Mouse (Mus musculus) myocyte (in vitro differentiated cells): ENCODE data around the gene Dtx3l. TPM values are rescaled to one million over a fixed set of nuclear protein-coding genes. Genes with fewer than 3 reads are reported as not detected.
A peak's percentile ranks its signal among the peaks of the same experiment; 100 is the strongest.

Experiments
- H3K27me3 ChIP-seq: one replicate; pipeline ENCODE4 v1.6.1; 2011; ENCODE audit not compliant: control insufficient read depth, insufficient read depth, insufficient read length
- H3K36me3 ChIP-seq: one replicate; pipeline ENCODE4 v1.6.1; 2011; ENCODE audit not compliant: control insufficient read depth, insufficient read depth
- H3K4me2 ChIP-seq: one replicate; pipeline ENCODE4 v1.6.1; 2011; ENCODE audit warnings: low read depth, control low read depth
- H3K4me3 ChIP-seq: one replicate; pipeline ENCODE4 v1.5.1; 2011; ENCODE audit warnings: mild to moderate bottlenecking, control low read depth, moderate library complexity
- H3K79me2 ChIP-seq: one replicate; pipeline ENCODE4 v1.6.1; 2011; ENCODE audit not compliant: control insufficient read depth, insufficient read depth
- H3ac ChIP-seq: one replicate; pipeline ENCODE4 v1.6.1; 2011; ENCODE audit not compliant: control insufficient read depth, insufficient read length
- E2F4 ChIP-seq: IDR thresholded peaks from one replicate; pipeline ENCODE4 v1.6.1; 2011; ENCODE audit warnings: mild to moderate bottlenecking, control low read depth, moderate library complexity; ENCODE audit not compliant: insufficient read depth
- POLR2AphosphoS2 ChIP-seq: IDR thresholded peaks from one replicate; pipeline ENCODE4 v1.6.1; 2011; ENCODE audit warnings: low read depth, control low read depth; ENCODE audit not compliant: insufficient read length
- TCF3 ChIP-seq: IDR thresholded peaks from one replicate; pipeline ENCODE4 v1.6.1; 2011; ENCODE audit warnings: low read depth, control low read depth; ENCODE audit not compliant: insufficient read length
- polyA plus RNA-seq: library from polyadenylated mRNA; unstranded; fragments of >200 nt; fragmentation: generic; extraction: Trizol; gene quantifications from one replicate; pipeline ENCODE4 v1.2.1, GENCODE M21; 2012; ENCODE audit warnings: missing spikeins

Dtx3l gene
- polyA plus RNA-seq, 1 experiment: 0.83 TPM

GRCm38 (mm10) chr16:35888174-35888573 is 50.8 kb downstream of the Dtx3l start:
- no peaks in the 10 kb centered on the region for H3K36me3 ChIP-seq
- no peak overlapping the region for H3ac ChIP-seq
- peak overlapping the region; percentile 15 for H3K4me2 ChIP-seq
- TF ChIP-seq POLR2AphosphoS2 (no peak), E2F4 (no peak), TCF3 (no peak)
- no peaks in the 10 kb centered on the region for H3K79me2 ChIP-seq
- H3K4me3 ChIP-seq: no peak overlapping the region
- peaks cover 12% of the 10 kb centered on the region for H3K27me3 ChIP-seq

Other genes starting within 250 kb of the Dtx3l start
- 19.3 TPM for gene Dirc2, start 169.8 kb downstream of the Dtx3l start, polyA plus RNA-seq
- 6.3 TPM for gene Hspbap1, start 168.8 kb downstream of the Dtx3l start, polyA plus RNA-seq
- gene Parp14, start 67.6 kb downstream of the Dtx3l start, polyA plus RNA-seq: 0.23 TPM
- 1.2 TPM for gene Parp9, start 681 bp downstream of the Dtx3l start, polyA plus RNA-seq
- gene Kpna1, start 39.6 kb upstream of the Dtx3l start, polyA plus RNA-seq: 14.8 TPM
- gene Wdr5b, start 102.0 kb upstream of the Dtx3l start, polyA plus RNA-seq: 1.9 TPM
- gene Fam162a, start 132.4 kb upstream of the Dtx3l start, polyA plus RNA-seq: 363 TPM
- gene Ccdc58, start 132.5 kb upstream of the Dtx3l start, polyA plus RNA-seq: 41.8 TPM
- not detected for gene Csta1, start 192.1 kb upstream of the Dtx3l start, polyA plus RNA-seq
- not detected for gene Stfa2l1, start 217.7 kb upstream of the Dtx3l start, polyA plus RNA-seq
- not detected for gene Gm5483, start 245.1 kb upstream of the Dtx3l start, polyA plus RNA-seq